Mouse (Mus musculus) heart, postnatal 0 days (tissue): ENCODE measurements around the gene Olfr275.

Source experiments
- CTCF ChIP-seq: IDR thresholded peaks from 2 replicates; pipeline ENCODE4 v1.5.1; 2016; ENCODE audit warnings: antibody characterized with exemption, control low read depth, low read depth
- EP300 ChIP-seq: IDR thresholded peaks from 2 replicates; pipeline ENCODE4 v1.6.1; 2016; ENCODE audit warnings: antibody characterized with exemption, low read depth

DNA sequence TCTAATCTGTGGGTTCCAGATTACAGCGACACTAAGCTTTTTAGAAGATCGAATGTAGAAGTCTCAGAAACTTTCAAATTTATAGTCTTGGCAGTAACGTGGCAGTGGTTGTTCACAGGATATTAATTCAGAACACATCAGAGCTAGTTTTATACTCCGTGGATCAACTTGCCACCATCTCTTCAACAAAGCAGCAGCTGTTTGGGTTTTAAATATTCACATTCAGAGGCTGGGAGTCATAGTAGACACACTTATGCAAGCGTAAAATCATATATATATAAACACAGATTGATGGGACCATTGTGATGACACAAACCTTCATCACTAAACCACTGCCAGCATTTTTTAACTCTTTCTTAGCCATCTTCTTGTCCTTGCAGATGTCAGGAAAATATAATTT, 42.2 kb upstream of the Olfr275 start:
- TF ChIP-seq CTCF (no peak), EP300 (no peak)
